Mouse (Mus musculus) C2C12 (cell line): ENCODE results near the gene B3gnt4. TPM values are rescaled to one million over a fixed set of nuclear protein-coding genes. Genes with fewer than 3 reads are reported as not detected.

Experiments used
- H3K27me3 ChIP-seq: one replicate; pipeline ENCODE4 v1.6.1; 2011; ENCODE audit not compliant: control insufficient read depth, insufficient read depth, insufficient read length
- H3K36me3 ChIP-seq: one replicate; pipeline ENCODE4 v1.6.1; 2011; ENCODE audit not compliant: control insufficient read depth, insufficient read depth
- H3K4me3 ChIP-seq: one replicate; pipeline ENCODE4 v1.5.1; 2011; ENCODE audit warnings: mild to moderate bottlenecking, control low read depth; ENCODE audit not compliant: poor library complexity, insufficient read depth, severe bottlenecking
- H3K79me2 ChIP-seq: one replicate; pipeline ENCODE4 v1.6.1; 2011; ENCODE audit not compliant: control insufficient read depth, insufficient read depth
- H3K79me3 ChIP-seq: one replicate; pipeline ENCODE4 v1.6.1; 2011; ENCODE audit warnings: low read depth, control low read depth
- H3ac ChIP-seq: one replicate; pipeline ENCODE3; 2011; ENCODE audit warnings: low read depth; ENCODE audit not compliant: control insufficient read depth, insufficient read length
- CEBPB ChIP-seq: IDR thresholded peaks from one replicate; pipeline ENCODE4 v1.6.1; 2011; ENCODE audit warnings: low read depth, mild to moderate bottlenecking, control low read depth, moderate library complexity
- CTCF ChIP-seq: IDR thresholded peaks from one replicate; pipeline ENCODE4 v1.5.1; 2011; ENCODE audit not compliant: control insufficient read depth, insufficient read depth, insufficient read length
- FOSL1 ChIP-seq: IDR thresholded peaks from one replicate; pipeline ENCODE4 v1.8.0; 2011; ENCODE audit warnings: mild to moderate bottlenecking, low read length; ENCODE audit not compliant: poor library complexity, insufficient read depth, severe bottlenecking
- MAX ChIP-seq: IDR thresholded peaks from one replicate; pipeline ENCODE4 v1.6.1; 2011; ENCODE audit warnings: mild to moderate bottlenecking, control low read depth
- MYOD1 ChIP-seq: IDR thresholded peaks from one replicate; pipeline ENCODE4 v1.6.1; 2011; ENCODE audit warnings: low read depth; ENCODE audit not compliant: control insufficient read depth, insufficient read length
- MYOG ChIP-seq: IDR thresholded peaks from one replicate; pipeline ENCODE4 v1.6.1; 2011; ENCODE audit not compliant: control insufficient read depth, insufficient read length; ENCODE audit errors: extremely low read depth
- USF1 ChIP-seq: IDR thresholded peaks from one replicate; pipeline ENCODE4 v1.6.1; 2011; ENCODE audit warnings: low read depth, mild to moderate bottlenecking, control low read depth, moderate library complexity
- polyA plus RNA-seq: library from polyadenylated mRNA; unstranded; fragments of >200 nt; fragmentation: generic; extraction: Trizol; gene quantifications from one replicate; pipeline ENCODE4 v1.2.1, GENCODE M21; 2012; ENCODE audit warnings: missing spikeins

B3gnt4 gene
- polyA plus RNA-seq, 1 experiment = 0.33 TPM

DNA sequence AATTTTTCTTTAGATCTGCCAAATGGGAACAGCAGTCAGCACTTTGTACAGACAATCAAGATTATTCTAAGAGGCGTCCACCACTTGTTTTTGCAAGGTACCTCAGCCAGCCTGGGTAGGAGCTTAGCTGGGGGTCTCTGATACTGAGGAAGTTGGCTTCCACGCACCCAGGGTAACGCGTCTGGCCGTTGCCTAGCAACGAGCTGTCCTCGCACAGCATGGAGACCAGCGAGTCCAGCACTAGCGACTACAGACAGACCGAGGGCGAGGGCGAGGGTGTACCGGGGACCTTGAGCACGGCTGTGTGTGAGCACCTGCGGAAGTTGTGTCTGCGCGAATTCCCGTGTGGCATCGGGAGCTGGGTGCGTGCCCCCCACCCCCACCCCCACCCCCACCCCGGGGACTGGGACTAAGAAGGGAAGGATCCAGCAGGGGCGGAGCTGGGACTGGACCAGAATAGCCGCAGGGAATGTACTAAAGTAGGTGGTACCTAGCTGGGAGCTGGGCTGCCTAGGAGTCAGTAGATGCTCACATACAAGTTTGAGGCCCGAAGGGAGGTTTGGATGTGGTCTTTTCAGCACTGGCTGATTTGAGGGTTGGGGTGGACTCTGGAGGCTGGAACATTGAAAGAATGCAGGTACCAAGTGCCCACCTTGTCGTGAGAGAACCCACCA lies 21.0 kb upstream of the B3gnt4 start, which contains the start of the genes Lrrc43 and Il31:
Gene Lrrc43 (plus strand): TSS at position 194 of the 674 bp plus-strand sequence.
Gene Il31 (minus strand): TSS at position 378 of the 674 bp plus-strand sequence.
- no peak within 1 kb of the TSS for H3K4me3 ChIP-seq
- TF ChIP-seq CEBPB (no peak), MAX (no peak), FOSL1 (no peak)

DNA sequence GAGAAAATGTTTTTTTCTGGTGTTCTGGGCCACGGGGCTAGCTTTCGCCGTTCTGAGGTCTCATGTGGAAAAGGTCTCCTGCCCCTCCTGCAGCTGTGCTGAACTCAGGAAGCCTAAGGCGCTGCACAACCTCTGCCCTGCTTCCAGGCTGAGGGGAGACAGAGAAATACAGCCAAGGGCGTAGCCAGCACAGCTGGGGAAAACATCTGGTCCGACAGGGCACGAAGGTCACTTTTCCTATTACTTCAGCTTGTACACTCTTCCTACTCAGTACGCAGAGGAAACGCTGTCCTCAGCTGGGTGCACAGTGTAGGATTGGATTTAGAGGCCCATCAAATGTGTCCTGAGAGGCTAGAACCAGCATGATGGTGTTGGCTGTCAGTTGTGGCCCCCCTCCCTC lies 20.3 kb upstream of the B3gnt4 start:
- Histone ChIP-seq H3K4me3 (no peak overlapping the region), H3K27me3 (peaks cover 51% of the 10 kb centered on the region), H3ac (no peak overlapping the region), H3K79me3 (no peaks in the 10 kb centered on the region), H3K79me2 (no peaks in the 10 kb centered on the region), H3K36me3 (no peaks in the 10 kb centered on the region)
- TF ChIP-seq MYOG (no peak), MAX (no peak), CTCF (no peak), MYOD1 (no peak), FOSL1 (no peak), USF1 (no peak), CEBPB (no peak)

More for the DNA sequence above, 21.0 kb upstream of the B3gnt4 start, which contains the start of the genes Lrrc43 and Il31:
- Histone ChIP-seq H3K79me3 (no peaks in the 10 kb centered on the region), H3ac (no peak within 1 kb of the TSS), H3K79me2 (no peaks in the 10 kb centered on the region), H3K36me3 (no peaks in the 10 kb centered on the region), H3K27me3 (peaks cover 54% of the 10 kb centered on the region)

DNA sequence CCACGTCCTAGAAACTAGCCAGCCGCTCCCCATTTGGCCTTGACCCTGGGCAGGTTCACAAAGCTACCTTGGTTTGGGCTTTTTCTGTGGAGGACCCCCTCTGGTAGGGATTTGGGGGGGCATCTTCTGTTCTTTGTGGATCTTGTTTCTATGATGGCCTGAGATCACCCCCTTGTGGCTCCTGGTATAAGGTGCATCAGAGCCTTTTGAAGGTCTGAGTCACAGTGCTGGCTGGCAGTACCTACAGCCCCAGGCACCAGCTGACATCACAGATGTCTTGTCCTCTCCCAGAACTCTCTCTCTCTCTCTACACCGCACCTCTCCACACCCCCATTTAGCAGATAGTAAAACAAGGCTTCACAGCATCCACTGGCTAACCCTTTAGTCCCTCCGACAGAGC lies 10.5 kb upstream of the B3gnt4 start:
- H3K36me3 ChIP-seq = no peaks in the 10 kb centered on the region
- no peak overlapping the region for H3ac ChIP-seq
- no peaks in the 10 kb centered on the region for H3K79me3 ChIP-seq
- no peak for TF ChIP-seq FOSL1
- TF ChIP-seq CEBPB = no peak
- no peak for TF ChIP-seq CTCF
- no peak for TF ChIP-seq MYOG
- TF ChIP-seq MAX = no peak
- no peak for TF ChIP-seq MYOD1
- no peak for TF ChIP-seq USF1
- no peaks in the 10 kb centered on the region for H3K79me2 ChIP-seq
- peaks cover 10% of the 10 kb centered on the region for H3K27me3 ChIP-seq
- no peak overlapping the region for H3K4me3 ChIP-seq

DNA sequence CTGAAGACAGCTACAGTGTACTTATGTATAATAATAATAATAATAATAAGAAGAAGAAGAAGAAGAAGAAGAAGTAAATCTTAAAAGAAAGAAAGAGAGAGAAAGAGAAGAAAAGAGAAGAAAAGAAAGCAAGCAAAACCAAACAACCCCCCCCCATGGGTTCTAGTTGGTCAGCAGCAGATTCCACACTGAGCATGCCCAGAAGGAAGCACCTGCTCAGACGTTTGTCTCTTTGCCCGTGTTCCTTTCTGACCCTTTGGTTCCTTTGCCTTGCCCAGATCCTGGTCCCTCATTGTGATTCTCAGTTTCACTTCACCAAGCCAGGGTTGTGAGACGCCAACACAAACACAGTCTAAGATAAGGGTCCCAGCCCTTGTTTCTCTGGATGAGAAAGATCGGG lies 8.3 kb upstream of the B3gnt4 start:
- Histone ChIP-seq H3K79me3 (no peaks in the 10 kb centered on the region), H3K27me3 (peaks cover 6% of the 10 kb centered on the region), H3K79me2 (no peaks in the 10 kb centered on the region), H3K4me3 (no peak overlapping the region), H3ac (no peak overlapping the region), H3K36me3 (no peaks in the 10 kb centered on the region)
- no peak for TF ChIP-seq FOSL1
- no peak for TF ChIP-seq MAX
- TF ChIP-seq CEBPB = no peak
- TF ChIP-seq MYOD1 = no peak
- TF ChIP-seq MYOG = no peak
- no peak for TF ChIP-seq CTCF
- no peak for TF ChIP-seq USF1

DNA sequence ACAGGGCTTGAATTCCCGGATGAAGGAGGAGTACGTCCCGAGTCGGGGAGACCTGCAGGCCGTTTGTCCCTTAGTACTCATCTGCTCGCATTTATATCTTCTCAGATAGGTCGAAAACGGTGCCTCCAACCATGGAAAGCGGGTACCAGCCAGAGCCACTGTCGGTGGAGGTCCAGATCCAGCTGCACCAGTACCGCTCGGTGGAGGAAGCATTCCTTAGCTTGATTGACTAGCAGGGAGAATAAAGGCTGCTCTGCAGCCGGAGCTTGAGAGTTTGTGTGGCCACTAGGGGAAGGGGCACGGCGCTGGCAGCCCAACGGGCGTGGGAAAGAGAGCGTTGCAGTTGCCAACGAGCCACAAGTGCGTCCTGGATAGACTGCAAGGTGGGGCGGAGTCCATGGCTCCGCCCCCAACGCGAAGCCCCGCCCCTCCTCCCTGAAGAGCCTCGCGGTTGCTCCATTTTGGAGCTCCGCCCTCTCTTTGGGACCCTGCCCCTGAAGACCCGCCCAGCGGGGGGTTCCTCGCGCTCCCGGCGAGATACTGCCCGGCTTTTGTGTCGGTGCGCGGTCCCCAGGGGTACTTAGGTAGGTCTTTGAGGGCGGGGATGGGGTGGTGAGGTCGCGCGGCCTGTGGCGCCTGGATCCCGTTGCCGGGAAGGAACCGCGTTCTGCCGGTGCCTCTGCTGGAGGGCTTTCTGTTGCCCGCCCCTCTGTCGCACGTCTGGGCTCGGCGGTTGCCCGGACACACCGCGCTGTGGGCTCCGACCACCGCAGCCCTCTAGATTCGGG lies 2.1 kb upstream of the B3gnt4 start:
- Histone ChIP-seq H3K36me3 (no peaks in the 10 kb centered on the region), H3K4me3 (peak overlapping the region; percentile 11), H3K27me3 (peaks cover 12% of the 10 kb centered on the region), H3K79me2 (no peaks in the 10 kb centered on the region), H3K79me3 (no peaks in the 10 kb centered on the region), H3ac (peak overlapping the region; percentile 19)
- TF ChIP-seq MYOG = no peak
- TF ChIP-seq MAX = no peak
- no peak for TF ChIP-seq MYOD1
- TF ChIP-seq USF1 = no peak
- TF ChIP-seq CTCF = no peak
- TF ChIP-seq CEBPB = no peak
